Mouse (Mus musculus) embryonic facial prominence, embryonic 11.5 days (tissue): ENCODE results near the gene Gm16223. TPM values are rescaled to one million over a fixed set of nuclear protein-coding genes. Genes with fewer than 3 reads are reported as not detected.

Source experiments
- ATAC-seq: fragments of 200-750 bp; cut with Nextera tagmentation; replicated peaks from 2 replicates; pipeline ENCODE4 v1.8.0; 2017; ENCODE audit warnings: low read depth; ENCODE audit not compliant: insufficient number of reproducible peaks, low FRiP score, low TSS enrichment
- DNase-seq: peaks from one replicate; pipeline ENCODE4 v3.0.0-alpha.2; 2015; ENCODE audit warnings: low spot score
- H3K27ac ChIP-seq: fragments of 300-500 bp; sonication (generic); replicated peaks from 2 replicates; pipeline ENCODE4 v1.5.1; 2014; ENCODE audit warnings: mild to moderate bottlenecking, low read depth, low read length, control low read depth
- H3K27me3 ChIP-seq: fragments of 300-500 bp; sonication (generic); 2 replicates; pipeline ENCODE4 v1.6.1; 2014; ENCODE audit warnings: mild to moderate bottlenecking, low read length, moderate library complexity, mixed read lengths; ENCODE audit not compliant: control insufficient read depth, insufficient read depth
- H3K36me3 ChIP-seq: fragments of 300-500 bp; sonication (generic); replicated peaks from 2 replicates; pipeline ENCODE4 v1.6.1; 2014; ENCODE audit warnings: low read depth, mild to moderate bottlenecking, low read length, moderate library complexity, mixed read lengths; ENCODE audit not compliant: control insufficient read depth, insufficient read depth
- H3K4me1 ChIP-seq: fragments of 300-500 bp; sonication (generic); 2 replicates; pipeline ENCODE4 v1.6.1; 2014; ENCODE audit warnings: low read length, mixed read lengths; ENCODE audit not compliant: control insufficient read depth, insufficient read depth
- H3K4me2 ChIP-seq: fragments of 300-500 bp; sonication (generic); 2 replicates; pipeline ENCODE4 v1.6.1; 2014; ENCODE audit warnings: low read depth, mild to moderate bottlenecking, control low read depth, low read length, moderate library complexity
- H3K4me3 ChIP-seq: fragments of 300-500 bp; sonication (generic); 2 replicates; pipeline ENCODE4 v1.5.1; 2014; ENCODE audit warnings: low read depth, low read length, control low read depth
- H3K9ac ChIP-seq: fragments of 300-500 bp; sonication (generic); replicated peaks from 2 replicates; pipeline ENCODE4 v1.6.1; 2014; ENCODE audit warnings: mild to moderate bottlenecking, control low read depth, low read length
- H3K9me3 ChIP-seq: fragments of 300-500 bp; sonication (generic); replicated peaks from 2 replicates; pipeline ENCODE4 v1.6.1; 2016; ENCODE audit warnings: mild to moderate bottlenecking, low read length, inconsistent platforms, mixed read lengths; ENCODE audit not compliant: control insufficient read depth
- WGBS: fragments of 180-500 bp; shearing (Covaris S2); extraction: QIAGEN DNeasy Blood & Tissue Kit; methylation state at CpG from one replicate; pipeline ENCODE4 v1.1.7; 2014; 5-methylcytosine and 5-hydroxymethylcytosine counted together
- polyA plus RNA-seq: library from polyadenylated mRNA; unstranded; fragments of >200 nt; fragmentation: Nextera tagmentation; extraction: Ambion mirVana; gene quantifications from 2 replicates; pipeline ENCODE4 v1.2.1, GENCODE M21; 2014

The Gm16223 gene
- polyA plus RNA-seq, 1 experiment from 2014 or later: not detected

GRCm38 (mm10) chr5:42068188-42068579, 424 bp downstream of the Gm16223 start:
- Histone ChIP-seq H3K36me3 (no peaks in the 10 kb centered on the region), H3K9me3 (no peaks in the 10 kb centered on the region), H3K9ac (no peak overlapping the region), H3K4me2 (no peak overlapping the region), H3K27ac (no peak overlapping the region), H3K27me3 (no peaks in the 10 kb centered on the region), H3K4me1 (no peaks in the 10 kb centered on the region), H3K4me3 (no peak overlapping the region)
- ATAC-seq: no peak
- 76% methylated on average over 1 of the region's 1 CpGs for WGBS
- no peak for DNase-seq

- Histone ChIP-seq H3K27me3 (no peaks in the 10 kb centered on the region), H3K4me3 (no peak overlapping the region), H3K9ac (no peak overlapping the region), H3K4me1 (no peaks in the 10 kb centered on the region), H3K9me3 (no peaks in the 10 kb centered on the region), H3K4me2 (no peak overlapping the region), H3K27ac (no peak overlapping the region), H3K36me3 (no peaks in the 10 kb centered on the region)
- DNase-seq (no peak), ATAC-seq (no peak)
- 86% methylated on average over 5 of the region's 5 CpGs for whole genome bisulfite sequencing
Measured at GRCm38 (mm10) chr5:42116586-42117346, 49.0 kb downstream of the Gm16223 start.

- Histone ChIP-seq H3K9me3 (no peaks in the 10 kb centered on the region), H3K4me1 (no peaks in the 10 kb centered on the region), H3K27me3 (no peaks in the 10 kb centered on the region), H3K27ac (no peak overlapping the region), H3K9ac (no peak overlapping the region), H3K36me3 (no peaks in the 10 kb centered on the region), H3K4me3 (no peak overlapping the region), H3K4me2 (no peak overlapping the region)
- ATAC-seq (no peak), DNase-seq (no peak)
Measured at GRCm38 (mm10) chr5:42125562-42125961, 57.8 kb downstream of the Gm16223 start.

- no peak for ATAC-seq
- Histone ChIP-seq H3K4me3 (no peak overlapping the region), H3K9ac (no peak overlapping the region), H3K4me1 (no peaks in the 10 kb centered on the region), H3K4me2 (no peak overlapping the region), H3K36me3 (no peaks in the 10 kb centered on the region), H3K27me3 (no peaks in the 10 kb centered on the region), H3K27ac (no peak overlapping the region), H3K9me3 (no peaks in the 10 kb centered on the region)
- WGBS: 78% methylated on average over 3 of the region's 3 CpGs
- DNase-seq: no peak
Measured at GRCm38 (mm10) chr5:42155626-42156025, 87.9 kb downstream of the Gm16223 start.

- 78% methylated on average over 2 of the region's 2 CpGs for WGBS
Measured at GRCm38 (mm10) chr5:42164731-42165130, 97.0 kb downstream of the Gm16223 start.

GRCm38 (mm10) chr5:42166311-42166710, 98.6 kb downstream of the Gm16223 start:
- H3K4me1 ChIP-seq: no peaks in the 10 kb centered on the region
- no peak overlapping the region for H3K9ac ChIP-seq
- WGBS: 62% methylated on average over 1 of the region's 1 CpGs
- no peak for DNase-seq
- ATAC-seq: no peak
- no peaks in the 10 kb centered on the region for H3K36me3 ChIP-seq
- no peaks in the 10 kb centered on the region for H3K9me3 ChIP-seq
- no peak overlapping the region for H3K27ac ChIP-seq
- no peaks in the 10 kb centered on the region for H3K27me3 ChIP-seq
- H3K4me3 ChIP-seq: no peak overlapping the region
- H3K4me2 ChIP-seq: no peak overlapping the region

More at GRCm38 (mm10) chr5:42164731-42165130, 97.0 kb downstream of the Gm16223 start:
- H3K36me3 ChIP-seq: no peaks in the 10 kb centered on the region
- DNase-seq (no peak), ATAC-seq (no peak)
- no peaks in the 10 kb centered on the region for H3K9me3 ChIP-seq
- no peak overlapping the region for H3K27ac ChIP-seq
- no peak overlapping the region for H3K4me2 ChIP-seq
- no peaks in the 10 kb centered on the region for H3K27me3 ChIP-seq
- no peak overlapping the region for H3K9ac ChIP-seq
- H3K4me3 ChIP-seq: no peak overlapping the region
- no peaks in the 10 kb centered on the region for H3K4me1 ChIP-seq

- no peak overlapping the region for H3K27ac ChIP-seq
- no peaks in the 10 kb centered on the region for H3K36me3 ChIP-seq
- no peak for DNase-seq
- H3K4me3 ChIP-seq: no peak overlapping the region
- ATAC-seq: no peak
- no peaks in the 10 kb centered on the region for H3K27me3 ChIP-seq
- no peaks in the 10 kb centered on the region for H3K9me3 ChIP-seq
- H3K4me2 ChIP-seq: no peak overlapping the region
- H3K9ac ChIP-seq: no peak overlapping the region
- H3K4me1 ChIP-seq: no peaks in the 10 kb centered on the region
- WGBS: 82% methylated on average over 3 of the region's 3 CpGs
Measured at GRCm38 (mm10) chr5:42168071-42168470, 100.3 kb downstream of the Gm16223 start.

GRCm38 (mm10) chr5:42168785-42169184, 101.0 kb downstream of the Gm16223 start:
- H3K36me3 ChIP-seq: no peaks in the 10 kb centered on the region
- H3K4me2 ChIP-seq: no peak overlapping the region
- H3K4me1 ChIP-seq: no peaks in the 10 kb centered on the region
- no peak overlapping the region for H3K9ac ChIP-seq
- no peak overlapping the region for H3K4me3 ChIP-seq
- no peaks in the 10 kb centered on the region for H3K27me3 ChIP-seq
- H3K27ac ChIP-seq: no peak overlapping the region
- no peak for DNase-seq
- H3K9me3 ChIP-seq: no peaks in the 10 kb centered on the region
- ATAC-seq: no peak
- 84% methylated on average over 5 of the region's 5 CpGs for WGBS
